Mouse (Mus musculus): ENCODE measurements around the gene Cox6b2. TPM values are rescaled to one million over a fixed set of nuclear protein-coding genes. Genes with fewer than 3 reads are reported as not detected.

Cox6b2 gene
- polyA plus RNA-seq, 1 experiment from 2014 or later, result 18.6 TPM

Other genes with a start within 250 kb of the Cox6b2 start
- 1.8 and 3.9 TPM in 2 replicates for gene Tnnt1, start 236.7 kb downstream of the Cox6b2 start, polyA plus RNA-seq (2014; fragmentation: Nextera tagmentation; extraction: Ambion mirVana)
- 0.36 and 0.46 TPM in 2 replicates for gene Tnni3, start 228.9 kb downstream of the Cox6b2 start, polyA plus RNA-seq (2014; fragmentation: Nextera tagmentation; extraction: Ambion mirVana)
- 1.0 and 1.5 TPM in 2 replicates for gene Dnaaf3, start 220.6 kb downstream of the Cox6b2 start, polyA plus RNA-seq (2014; fragmentation: Nextera tagmentation; extraction: Ambion mirVana)
- 77.0 and 90.9 TPM in 2 replicates for gene Syt5, start 205.6 kb downstream of the Cox6b2 start, polyA plus RNA-seq (2014; fragmentation: Nextera tagmentation; extraction: Ambion mirVana)
- gene Ptprh, start 149.1 kb downstream of the Cox6b2 start, polyA plus RNA-seq (2014; fragmentation: Nextera tagmentation; extraction: Ambion mirVana), result 0.17 and 0.55 TPM in 2 replicates
- 2.0 and 2.7 TPM in 2 replicates for gene Tmem86b, start 121.7 kb downstream of the Cox6b2 start, polyA plus RNA-seq (2014; fragmentation: Nextera tagmentation; extraction: Ambion mirVana)
- 6.2 and 8.4 TPM in 2 replicates for gene Ppp6r1, start 94.1 kb downstream of the Cox6b2 start, polyA plus RNA-seq (2014; fragmentation: Nextera tagmentation; extraction: Ambion mirVana)
- 146 and 154 TPM in 2 replicates for gene Hspbp1, start 68.0 kb downstream of the Cox6b2 start, polyA plus RNA-seq (2014; fragmentation: Nextera tagmentation; extraction: Ambion mirVana)
- 10.3 and 10.5 TPM in 2 replicates for gene Brsk1, start 62.5 kb downstream of the Cox6b2 start, polyA plus RNA-seq (2014; fragmentation: Nextera tagmentation; extraction: Ambion mirVana)
- 0.12 and 0.24 TPM in 2 replicates for gene Tmem150b, start 27.8 kb downstream of the Cox6b2 start, polyA plus RNA-seq (2014; fragmentation: Nextera tagmentation; extraction: Ambion mirVana)
- 44.9 and 53.7 TPM in 2 replicates for gene Kmt5c, start 13.0 kb downstream of the Cox6b2 start, polyA plus RNA-seq (2014; fragmentation: Nextera tagmentation; extraction: Ambion mirVana)
- not detected in 2 replicates for gene Fam71e2, start 18.2 kb upstream of the Cox6b2 start, polyA plus RNA-seq (2014; fragmentation: Nextera tagmentation; extraction: Ambion mirVana)
- 0.35 and 0.41 TPM in 2 replicates for gene Il11, start 29.8 kb upstream of the Cox6b2 start, polyA plus RNA-seq (2014; fragmentation: Nextera tagmentation; extraction: Ambion mirVana)
- not detected in 2 replicates for gene Tmem190, start 29.8 kb upstream of the Cox6b2 start, polyA plus RNA-seq (2014; fragmentation: Nextera tagmentation; extraction: Ambion mirVana)
- gene Tmem238, start 36.6 kb upstream of the Cox6b2 start, polyA plus RNA-seq (2014; fragmentation: Nextera tagmentation; extraction: Ambion mirVana), result 3.2 and 4.1 TPM in 2 replicates
- 175 and 192 TPM in 2 replicates for gene Rpl28, start 39.8 kb upstream of the Cox6b2 start, polyA plus RNA-seq (2014; fragmentation: Nextera tagmentation; extraction: Ambion mirVana)
- 285 and 293 TPM in 2 replicates for gene Ube2s, start 59.5 kb upstream of the Cox6b2 start, polyA plus RNA-seq (2014; fragmentation: Nextera tagmentation; extraction: Ambion mirVana)
- gene Shisa7, start 91.6 kb upstream of the Cox6b2 start, polyA plus RNA-seq (2014; fragmentation: Nextera tagmentation; extraction: Ambion mirVana), result 13.1 and 15.6 TPM in 2 replicates
- gene Isoc2b, start 117.2 kb upstream of the Cox6b2 start, polyA plus RNA-seq (2014; fragmentation: Nextera tagmentation; extraction: Ambion mirVana), result 2.8 and 3.7 TPM in 2 replicates
- gene Isoc2a, start 124.1 kb upstream of the Cox6b2 start, polyA plus RNA-seq (2014; fragmentation: Nextera tagmentation; extraction: Ambion mirVana), result 0.47 and 0.82 TPM in 2 replicates
- gene Gm36210, start 153.4 kb upstream of the Cox6b2 start, polyA plus RNA-seq (2014; fragmentation: Nextera tagmentation; extraction: Ambion mirVana), result 0.25 and 0.43 TPM in 2 replicates
- 3.6 and 4.2 TPM in 2 replicates for gene Zfp628, start 162.1 kb upstream of the Cox6b2 start, polyA plus RNA-seq (2014; fragmentation: Nextera tagmentation; extraction: Ambion mirVana)
- gene Nat14, start 168.9 kb upstream of the Cox6b2 start, polyA plus RNA-seq (2014; fragmentation: Nextera tagmentation; extraction: Ambion mirVana), result 23.3 and 23.6 TPM in 2 replicates
- gene Ssc5d, start 172.7 kb upstream of the Cox6b2 start, polyA plus RNA-seq (2014; fragmentation: Nextera tagmentation; extraction: Ambion mirVana), result 0.74 and 0.82 TPM in 2 replicates
- gene Sbk2, start 211.3 kb upstream of the Cox6b2 start, polyA plus RNA-seq (2014; fragmentation: Nextera tagmentation; extraction: Ambion mirVana), result 0.21 TPM in 1 of 2 replicates, not detected in the other
- 0.39 and 0.67 TPM in 2 replicates for gene Sbk3, start 218.1 kb upstream of the Cox6b2 start, polyA plus RNA-seq (2014; fragmentation: Nextera tagmentation; extraction: Ambion mirVana)
- gene Zfp579, start 243.1 kb upstream of the Cox6b2 start, polyA plus RNA-seq (2014; fragmentation: Nextera tagmentation; extraction: Ambion mirVana), result 51.5 and 55.4 TPM in 2 replicates